Mouse (Mus musculus) 3T3-L1 (cell line): ENCODE data around the gene Nav2.

Experiments
- DNase-seq: peaks from one replicate; pipeline ENCODE4 v3.0.0-alpha.2; 2015; ENCODE audit warnings: low read depth, low spot score

The Nav2 gene

GRCm38 (mm10) chr7:49283507-49284361 is 375.2 kb downstream of the Nav2 start:
- DNase-seq = no peak

- DNase-seq = no peak
These were observed 379.7 kb downstream of the Nav2 start for GRCm38 (mm10) chr7:49288186-49288585.

- no peak for DNase-seq
These were observed 381.8 kb downstream of the Nav2 start for GRCm38 (mm10) chr7:49290308-49290707.

- DNase-seq = no peak
These were observed 382.8 kb downstream of the Nav2 start for GRCm38 (mm10) chr7:49291208-49291892.

GRCm38 (mm10) chr7:49297148-49297547 is 388.6 kb downstream of the Nav2 start:
- DNase-seq = peak; percentile 23

GRCm38 (mm10) chr7:49298431-49298839 is 389.9 kb downstream of the Nav2 start:
- DNase-seq = no peak

- DNase-seq = no peak
These were observed 393.0 kb downstream of the Nav2 start for GRCm38 (mm10) chr7:49301487-49301886.

- no peak for DNase-seq
These were observed 395.3 kb downstream of the Nav2 start for GRCm38 (mm10) chr7:49303600-49304411.

GRCm38 (mm10) chr7:49307717-49308116 is 399.2 kb downstream of the Nav2 start:
- peak; percentile 19 for DNase-seq

GRCm38 (mm10) chr7:49309746-49310145 is 401.2 kb downstream of the Nav2 start:
- DNase-seq = no peak

GRCm38 (mm10) chr7:49313945-49314344 is 405.4 kb downstream of the Nav2 start:
- DNase-seq = peak; percentile 55

- peak; percentile 21 for DNase-seq
These were observed 406.5 kb downstream of the Nav2 start for GRCm38 (mm10) chr7:49315033-49315432.

GRCm38 (mm10) chr7:49316600-49316999 is 408.1 kb downstream of the Nav2 start:
- DNase-seq = no peak

GRCm38 (mm10) chr7:49318183-49318897 is 409.8 kb downstream of the Nav2 start:
- DNase-seq = peak; percentile 35

- DNase-seq = no peak
These were observed 410.4 kb downstream of the Nav2 start for GRCm38 (mm10) chr7:49318898-49319293.

GRCm38 (mm10) chr7:49319981-49320380 is 411.5 kb downstream of the Nav2 start:
- no peak for DNase-seq

- no peak for DNase-seq
These were observed 412.6 kb downstream of the Nav2 start for GRCm38 (mm10) chr7:49321124-49321531.

- DNase-seq = no peak
These were observed 413.7 kb downstream of the Nav2 start for GRCm38 (mm10) chr7:49322179-49322578.

GRCm38 (mm10) chr7:49324575-49324974 is 416.1 kb downstream of the Nav2 start:
- no peak for DNase-seq

- no peak for DNase-seq
These were observed 417.7 kb downstream of the Nav2 start for GRCm38 (mm10) chr7:49326136-49326722.
